Mouse (Mus musculus): ENCODE results near the gene Shpk. TPM values are rescaled to one million over a fixed set of nuclear protein-coding genes. Genes with fewer than 3 reads are reported as not detected.
A peak's percentile ranks its signal among the peaks of the same experiment; 100 is the strongest.

Shpk gene
- polyA plus RNA-seq, 1 experiment from 2014 or later, result 1.8 TPM

GRCm38 (mm10) chr11:73230081-73230480, 30.8 kb downstream of the Shpk start:
- H3K4me3 ChIP-seq (ENCODE audit: low read depth, low read length), result no peak overlapping the region
- no peaks in the 10 kb centered on the region for H3K27me3 ChIP-seq (ENCODE audit: control insufficient read depth, insufficient read depth, low read length)
- no peak overlapping the region for H3K4me2 ChIP-seq (replicated peaks; ENCODE audit: low read depth, low read length)
- 88% methylated on average over 5 of the region's 5 CpGs for WGBS
- ATAC-seq (ENCODE audit: insufficient number of reproducible peaks, insufficient read depth, low FRiP score, low read depth), result no peak
- H3K4me1 ChIP-seq (ENCODE audit: control insufficient read depth, insufficient read depth, low read length), result no peaks in the 10 kb centered on the region
- H3K9me3 ChIP-seq (ENCODE audit: control insufficient read depth, low read depth, low read length), result no peaks in the 10 kb centered on the region
- H3K27ac ChIP-seq (ENCODE audit: low read length), result no peak overlapping the region
- H3K36me3 ChIP-seq (ENCODE audit: control insufficient read depth, insufficient read depth, low read length), result no peaks in the 10 kb centered on the region
- H3K9ac ChIP-seq (replicated peaks; ENCODE audit: low read depth, low read length), result no peak overlapping the region

DNA sequence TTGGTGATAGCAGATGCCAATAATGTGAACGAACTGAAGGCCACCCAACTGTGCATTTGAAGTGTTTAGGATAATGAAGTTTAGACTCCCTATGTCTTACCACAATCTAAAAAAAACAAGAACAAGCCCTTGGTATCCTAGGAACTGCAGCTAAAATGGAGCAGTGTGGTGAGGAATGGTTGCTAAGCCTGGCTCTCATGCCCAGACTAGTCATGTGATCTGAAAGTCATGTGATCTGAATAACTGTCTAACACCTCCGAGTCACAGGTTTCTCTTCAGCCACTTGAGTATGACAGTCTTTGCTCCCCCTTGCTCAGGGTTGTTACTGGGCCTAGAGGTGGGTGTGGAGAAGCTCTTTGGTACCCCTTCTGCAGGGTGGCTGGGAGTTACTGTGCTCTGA, 33.3 kb downstream of the Shpk start:
- WGBS, result 55% methylated on average over 2 of the region's 2 CpGs
- Histone ChIP-seq H3K9me3 (ENCODE audit: control insufficient read depth, low read depth, low read length) (no peaks in the 10 kb centered on the region), H3K36me3 (ENCODE audit: control insufficient read depth, insufficient read depth, low read length) (no peaks in the 10 kb centered on the region), H3K4me1 (ENCODE audit: control insufficient read depth, insufficient read depth, low read length) (peaks cover 13% of the 10 kb centered on the region), H3K4me2 (replicated peaks; ENCODE audit: low read depth, low read length) (no peak overlapping the region), H3K9ac (replicated peaks; ENCODE audit: low read depth, low read length) (no peak overlapping the region), H3K27me3 (ENCODE audit: control insufficient read depth, insufficient read depth, low read length) (no peaks in the 10 kb centered on the region), H3K27ac (ENCODE audit: low read length) (no peak overlapping the region), H3K4me3 (ENCODE audit: low read depth, low read length) (no peak overlapping the region)
- no peak for ATAC-seq (ENCODE audit: insufficient number of reproducible peaks, insufficient read depth, low FRiP score, low read depth)

- no peak within 1 kb of the TSS for H3K9ac ChIP-seq (replicated peaks; ENCODE audit: low read depth, low read length)
- no peak within 1 kb of the TSS for H3K4me3 ChIP-seq (ENCODE audit: low read depth, low read length)
- peaks cover 13% of the 10 kb centered on the region for H3K4me1 ChIP-seq (ENCODE audit: control insufficient read depth, insufficient read depth, low read length)
- no peaks in the 10 kb centered on the region for H3K27me3 ChIP-seq (ENCODE audit: control insufficient read depth, insufficient read depth, low read length)
- 88% methylated on average over 5 of the region's 5 CpGs for WGBS
- no peaks in the 10 kb centered on the region for H3K36me3 ChIP-seq (ENCODE audit: control insufficient read depth, insufficient read depth, low read length)
- no peak within 1 kb of the TSS for H3K27ac ChIP-seq (ENCODE audit: low read length)
- no peak for ATAC-seq (ENCODE audit: insufficient number of reproducible peaks, insufficient read depth, low FRiP score, low read depth)
- no peak within 1 kb of the TSS for H3K4me2 ChIP-seq (replicated peaks; ENCODE audit: low read depth, low read length)
- H3K9me3 ChIP-seq (ENCODE audit: control insufficient read depth, low read depth, low read length), result no peaks in the 10 kb centered on the region
Measured at GRCm38 (mm10) chr11:73233992-73234391, 34.7 kb downstream of the Shpk start, which contains the start of gene Trpv1. TSS of gene Trpv1 (plus strand) at chr11:73234292.

DNA sequence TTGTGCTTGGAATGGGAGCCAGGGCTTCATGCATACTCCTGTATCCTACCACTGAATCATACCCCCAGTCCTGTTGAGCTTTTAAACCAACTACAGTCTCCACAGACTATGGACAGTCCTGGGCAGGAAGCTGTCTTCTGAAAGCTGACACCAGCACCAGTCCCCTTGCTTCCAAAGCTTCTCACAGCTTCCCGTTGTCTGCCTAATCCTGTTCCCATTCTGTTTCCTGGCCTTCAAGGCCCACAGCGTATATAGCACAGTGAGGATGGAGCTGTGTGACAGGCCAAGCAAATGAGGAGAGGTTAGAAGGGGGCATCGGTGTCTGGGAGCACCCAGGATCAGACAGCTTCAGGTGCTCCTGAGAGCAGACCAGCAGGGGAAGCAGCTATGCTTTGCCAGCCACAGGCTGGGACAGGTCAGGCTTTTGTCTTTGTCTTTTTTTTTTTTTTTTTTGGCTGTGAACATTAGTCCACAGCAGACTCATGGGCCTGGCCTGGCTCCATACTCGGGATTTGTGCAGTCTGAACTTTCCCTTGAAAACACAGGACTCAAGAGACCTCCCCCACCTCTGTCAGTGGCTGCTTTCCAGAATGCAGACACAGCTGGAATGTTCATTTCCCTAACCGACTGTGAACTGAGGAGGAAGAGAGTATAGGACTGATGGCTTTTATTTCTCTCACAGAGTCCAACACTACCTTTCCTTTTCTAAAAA, 36.9 kb downstream of the Shpk start:
- Histone ChIP-seq H3K4me1 (ENCODE audit: control insufficient read depth, insufficient read depth, low read length) (peaks cover 13% of the 10 kb centered on the region), H3K4me3 (ENCODE audit: low read depth, low read length) (no peak overlapping the region), H3K27ac (ENCODE audit: low read length) (peak overlapping the region; percentile 89), H3K9ac (replicated peaks; ENCODE audit: low read depth, low read length) (no peak overlapping the region), H3K4me2 (replicated peaks; ENCODE audit: low read depth, low read length) (no peak overlapping the region), H3K27me3 (ENCODE audit: control insufficient read depth, insufficient read depth, low read length) (no peaks in the 10 kb centered on the region), H3K9me3 (ENCODE audit: control insufficient read depth, low read depth, low read length) (no peaks in the 10 kb centered on the region), H3K36me3 (ENCODE audit: control insufficient read depth, insufficient read depth, low read length) (no peaks in the 10 kb centered on the region)
- 19% methylated on average over 5 of the region's 5 CpGs for WGBS
- ATAC-seq (ENCODE audit: insufficient number of reproducible peaks, insufficient read depth, low FRiP score, low read depth), result peak; percentile 57; the same call in 1 of the 2 replicates

DNA sequence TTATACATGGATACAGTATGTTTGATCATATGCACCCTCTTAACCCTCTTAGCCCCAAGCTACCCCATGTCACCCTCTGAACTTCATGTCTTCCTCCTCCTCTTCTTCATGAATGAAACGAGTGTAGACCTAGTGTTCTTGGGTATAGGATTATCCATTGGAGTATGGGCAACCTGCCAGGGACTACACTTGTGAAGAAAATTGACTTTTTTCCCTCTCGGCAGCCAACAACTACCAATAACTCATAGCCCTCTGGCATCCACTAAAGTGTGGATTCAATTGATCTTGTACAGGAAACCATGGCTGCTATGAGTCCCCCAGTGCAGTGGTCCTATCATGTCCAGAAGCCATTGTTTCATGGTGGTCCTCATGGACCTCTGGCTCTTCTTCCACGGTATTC, 37.5 kb downstream of the Shpk start:
- Histone ChIP-seq H3K9me3 (ENCODE audit: control insufficient read depth, low read depth, low read length) (no peaks in the 10 kb centered on the region), H3K27ac (ENCODE audit: low read length) (peak overlapping the region; percentile 53; the same call in 1 of the 2 replicates), H3K4me1 (ENCODE audit: control insufficient read depth, insufficient read depth, low read length) (peaks cover 13% of the 10 kb centered on the region), H3K4me3 (ENCODE audit: low read depth, low read length) (no peak overlapping the region), H3K9ac (replicated peaks; ENCODE audit: low read depth, low read length) (no peak overlapping the region), H3K4me2 (replicated peaks; ENCODE audit: low read depth, low read length) (no peak overlapping the region), H3K27me3 (ENCODE audit: control insufficient read depth, insufficient read depth, low read length) (no peaks in the 10 kb centered on the region), H3K36me3 (ENCODE audit: control insufficient read depth, insufficient read depth, low read length) (no peaks in the 10 kb centered on the region)
- ATAC-seq (ENCODE audit: insufficient number of reproducible peaks, insufficient read depth, low FRiP score, low read depth), result no peak
- WGBS, result 57% methylated on average over 3 of the region's 3 CpGs

GRCm38 (mm10) chr11:73242199-73242598, 42.9 kb downstream of the Shpk start:
- Histone ChIP-seq H3K27ac (ENCODE audit: low read length) (no peak overlapping the region), H3K4me1 (ENCODE audit: control insufficient read depth, insufficient read depth, low read length) (peaks cover 1% of the 10 kb centered on the region; the same call in 1 of the 2 replicates), H3K27me3 (ENCODE audit: control insufficient read depth, insufficient read depth, low read length) (no peaks in the 10 kb centered on the region), H3K9me3 (ENCODE audit: control insufficient read depth, low read depth, low read length) (no peaks in the 10 kb centered on the region), H3K4me3 (ENCODE audit: low read depth, low read length) (no peak overlapping the region), H3K4me2 (replicated peaks; ENCODE audit: low read depth, low read length) (no peak overlapping the region), H3K36me3 (ENCODE audit: control insufficient read depth, insufficient read depth, low read length) (no peaks in the 10 kb centered on the region), H3K9ac (replicated peaks; ENCODE audit: low read depth, low read length) (no peak overlapping the region)
- no peak for ATAC-seq (ENCODE audit: insufficient number of reproducible peaks, insufficient read depth, low FRiP score, low read depth)
- 78% methylated on average over 6 of the region's 6 CpGs for WGBS

DNA sequence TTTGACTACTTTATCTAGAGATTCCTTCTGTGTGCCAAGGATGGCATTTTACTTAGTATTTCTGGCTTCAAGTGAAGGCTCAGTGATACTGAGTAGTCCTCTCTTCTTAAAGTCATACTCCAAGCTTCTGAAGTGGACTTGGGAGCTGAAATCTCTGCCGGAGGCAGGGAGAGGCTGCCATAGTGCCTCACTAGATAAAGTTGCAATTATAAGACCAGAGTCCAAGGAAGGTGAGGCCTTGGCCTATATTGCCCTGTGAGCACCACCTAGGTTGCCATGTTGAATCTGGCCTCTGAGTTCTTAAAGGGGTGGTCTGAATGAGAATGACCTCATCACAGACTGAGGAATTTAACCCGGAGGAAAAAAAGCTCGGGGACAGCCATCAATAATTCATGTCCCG, 43.5 kb downstream of the Shpk start:
- Histone ChIP-seq H3K27me3 (ENCODE audit: control insufficient read depth, insufficient read depth, low read length) (no peaks in the 10 kb centered on the region), H3K9me3 (ENCODE audit: control insufficient read depth, low read depth, low read length) (no peaks in the 10 kb centered on the region), H3K4me3 (ENCODE audit: low read depth, low read length) (no peak overlapping the region), H3K36me3 (ENCODE audit: control insufficient read depth, insufficient read depth, low read length) (no peaks in the 10 kb centered on the region), H3K27ac (ENCODE audit: low read length) (no peak overlapping the region), H3K9ac (replicated peaks; ENCODE audit: low read depth, low read length) (no peak overlapping the region), H3K4me1 (ENCODE audit: control insufficient read depth, insufficient read depth, low read length) (no peaks in the 10 kb centered on the region), H3K4me2 (replicated peaks; ENCODE audit: low read depth, low read length) (no peak overlapping the region)
- 75% methylated on average over 4 of the region's 4 CpGs for WGBS
- ATAC-seq (ENCODE audit: insufficient number of reproducible peaks, insufficient read depth, low FRiP score, low read depth), result no peak

- Histone ChIP-seq H3K4me3 (ENCODE audit: low read depth, low read length) (no peak overlapping the region), H3K9ac (replicated peaks; ENCODE audit: low read depth, low read length) (no peak overlapping the region), H3K9me3 (ENCODE audit: control insufficient read depth, low read depth, low read length) (no peaks in the 10 kb centered on the region), H3K27me3 (ENCODE audit: control insufficient read depth, insufficient read depth, low read length) (no peaks in the 10 kb centered on the region), H3K27ac (ENCODE audit: low read length) (no peak overlapping the region), H3K4me2 (replicated peaks; ENCODE audit: low read depth, low read length) (no peak overlapping the region), H3K36me3 (ENCODE audit: control insufficient read depth, insufficient read depth, low read length) (no peaks in the 10 kb centered on the region), H3K4me1 (ENCODE audit: control insufficient read depth, insufficient read depth, low read length) (no peaks in the 10 kb centered on the region)
- 69% methylated on average over 4 of the region's 4 CpGs for WGBS
- no peak for ATAC-seq (ENCODE audit: insufficient number of reproducible peaks, insufficient read depth, low FRiP score, low read depth)
Measured at GRCm38 (mm10) chr11:73257362-73257945, 58.2 kb downstream of the Shpk start.

Data from stomach, embryonic 14.5 days (tissue).